Mouse (Mus musculus) yolk sac, embryonic 10.5 days (tissue): ENCODE measurements at regions not wholly inside any gene's neighbourhood (a gene's known extent, or its start where the extent isn't known, plus 50 kb on each side); places are given as distances from the start of the nearest gene placed in this dataset.

ENCODE experiments used
- DNase-seq: peaks from one replicate; pipeline ENCODE4 v3.0.0-alpha.2; 2017; ENCODE audit warnings: low spot score

GRCm38 (mm10) chr11:45791696-45792095, 60.2 kb upstream of the Clint1 start:
- DNase-seq: no peak

- DNase-seq: no peak
Measured at GRCm38 (mm10) chr11:45794361-45794981, 57.4 kb upstream of the Clint1 start.

DNA sequence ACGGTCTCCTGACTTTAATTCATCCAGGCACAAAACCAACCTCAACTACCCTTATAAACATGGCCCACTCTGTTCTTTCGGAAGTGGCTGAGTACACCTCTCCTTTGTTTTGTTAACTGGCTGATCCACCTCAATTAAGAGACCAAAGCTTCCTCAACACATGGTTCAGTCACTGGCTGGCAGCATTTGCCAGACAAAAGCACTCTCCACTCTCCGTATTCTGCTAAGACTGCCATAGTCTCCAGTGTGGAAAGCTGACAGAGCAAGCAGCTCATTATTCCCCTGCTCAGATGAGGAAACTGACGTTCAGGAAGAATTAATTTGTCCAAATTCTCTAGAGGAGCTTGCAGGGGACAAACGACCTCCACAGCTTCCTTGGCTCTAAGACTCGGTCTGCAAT, 56.5 kb upstream of the Clint1 start:
- no peak for DNase-seq

- DNase-seq: peak; percentile 63
Measured at GRCm38 (mm10) chr11:45795731-45796130, 56.1 kb upstream of the Clint1 start.

GRCm38 (mm10) chr11:45799732-45800386, 52.0 kb upstream of the Clint1 start:
- DNase-seq: peak; percentile 63
